Mouse (Mus musculus) right cerebral cortex, postnatal 4 days (tissue): ENCODE data around the gene Nfia.

Experiments
- DNase-seq: peaks from one replicate; pipeline ENCODE4 v3.0.0-alpha.2; 2022

Nfia gene

GRCm38 (mm10) chr4:97841063-97841595 lies 68.6 kb downstream of the Nfia start:
- DNase-seq: no peak

GRCm38 (mm10) chr4:97841745-97842144 lies 69.2 kb downstream of the Nfia start:
- DNase-seq: no peak

- no peak for DNase-seq
These were observed 71.6 kb downstream of the Nfia start for GRCm38 (mm10) chr4:97843981-97844690.

- DNase-seq: no peak
These were observed 72.4 kb downstream of the Nfia start for GRCm38 (mm10) chr4:97844899-97845298.

- DNase-seq: no peak
These were observed 75.1 kb downstream of the Nfia start for GRCm38 (mm10) chr4:97847653-97848052.

GRCm38 (mm10) chr4:97850991-97851390 lies 78.5 kb downstream of the Nfia start:
- no peak for DNase-seq

- DNase-seq: no peak
These were observed 79.2 kb downstream of the Nfia start for GRCm38 (mm10) chr4:97851698-97852097.

- no peak for DNase-seq
These were observed 80.1 kb downstream of the Nfia start for GRCm38 (mm10) chr4:97852626-97853025.

GRCm38 (mm10) chr4:97854779-97855178 lies 82.2 kb downstream of the Nfia start:
- no peak for DNase-seq

GRCm38 (mm10) chr4:97855712-97856420 lies 83.3 kb downstream of the Nfia start:
- DNase-seq: no peak

GRCm38 (mm10) chr4:97857549-97857948 lies 85.0 kb downstream of the Nfia start:
- DNase-seq: no peak

- no peak for DNase-seq
These were observed 86.9 kb downstream of the Nfia start for GRCm38 (mm10) chr4:97859431-97859830.

GRCm38 (mm10) chr4:97860376-97860775 lies 87.8 kb downstream of the Nfia start:
- no peak for DNase-seq

GRCm38 (mm10) chr4:97860791-97861344 lies 88.3 kb downstream of the Nfia start:
- no peak for DNase-seq

GRCm38 (mm10) chr4:97862379-97862778 lies 89.8 kb downstream of the Nfia start:
- DNase-seq: no peak

GRCm38 (mm10) chr4:97864276-97864675 lies 91.7 kb downstream of the Nfia start:
- DNase-seq: no peak

- DNase-seq: no peak
These were observed 92.9 kb downstream of the Nfia start for GRCm38 (mm10) chr4:97865410-97865953.

- DNase-seq: no peak
These were observed 93.9 kb downstream of the Nfia start for GRCm38 (mm10) chr4:97866463-97866862.

- DNase-seq: peak; percentile 13
These were observed 95.9 kb downstream of the Nfia start for GRCm38 (mm10) chr4:97868307-97868937.

- DNase-seq: peak; percentile 98
These were observed 96.5 kb downstream of the Nfia start for GRCm38 (mm10) chr4:97868938-97869440.

- no peak for DNase-seq
These were observed 96.9 kb downstream of the Nfia start for GRCm38 (mm10) chr4:97869451-97869850.

- no peak for DNase-seq
These were observed 99.4 kb downstream of the Nfia start for GRCm38 (mm10) chr4:97871770-97872439.
